Mouse (Mus musculus): ENCODE data around the gene Nme8. TPM values are rescaled to one million over a fixed set of nuclear protein-coding genes. Genes with fewer than 3 reads are reported as not detected.
A peak's percentile ranks its signal among the peaks of the same experiment; 100 is the strongest.

The Nme8 gene
- not detected for total RNA-seq (2021)

- DNase-seq (ENCODE audit: low spot score in 2 of 2) = no peak
- intact Hi-C loops (cut with DNase I) = loop anchor here (2.0 to 5.0 kb wide), 2 partner anchors 575 to 595 kb away; no protein-coding TSS in a partner anchor
Measured at GRCm38 (mm10) chr13:19697790-19698189, at the start of gene Nme8. Gene Nme8 (minus strand): TSS chr13:19697794.

GRCm38 (mm10) chr13:19745741-19746140 lies 48.1 kb upstream of the Nme8 start:
- DNase-seq (ENCODE audit: low spot score in 2 of 2) = no peak
- intact Hi-C loops (cut with DNase I) = no loop called here

DNA sequence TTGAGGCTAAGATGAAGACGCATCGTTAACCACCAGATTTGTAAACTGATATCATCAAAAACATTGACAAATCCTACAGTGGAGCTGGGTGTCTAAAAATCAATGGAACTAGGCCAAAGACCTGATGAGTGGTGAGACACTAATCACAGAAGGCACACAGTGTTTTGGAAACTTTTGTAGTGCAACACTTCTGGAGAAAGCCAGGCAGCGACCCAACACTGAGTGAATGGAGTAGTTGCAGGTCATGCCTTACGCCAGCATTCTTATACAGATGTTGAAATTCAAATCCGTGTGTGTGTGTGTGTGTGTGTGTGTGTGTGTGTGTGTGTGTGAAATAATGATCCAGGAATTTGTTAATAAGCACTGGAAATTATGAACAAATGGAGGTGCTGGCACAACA lies 46.9 kb upstream of the Nme8 start:
- no peak for DNase-seq (ENCODE audit: low spot score in 2 of 2)

GRCm38 (mm10) chr13:19734597-19734996 lies 37.0 kb upstream of the Nme8 start:
- no peak for DNase-seq (ENCODE audit: low spot score in 2 of 2)
- intact Hi-C loops (cut with DNase I) = no loop called here

More for the DNA sequence above, 46.9 kb upstream of the Nme8 start:
- intact Hi-C loops (cut with DNase I) = no loop called here

DNA sequence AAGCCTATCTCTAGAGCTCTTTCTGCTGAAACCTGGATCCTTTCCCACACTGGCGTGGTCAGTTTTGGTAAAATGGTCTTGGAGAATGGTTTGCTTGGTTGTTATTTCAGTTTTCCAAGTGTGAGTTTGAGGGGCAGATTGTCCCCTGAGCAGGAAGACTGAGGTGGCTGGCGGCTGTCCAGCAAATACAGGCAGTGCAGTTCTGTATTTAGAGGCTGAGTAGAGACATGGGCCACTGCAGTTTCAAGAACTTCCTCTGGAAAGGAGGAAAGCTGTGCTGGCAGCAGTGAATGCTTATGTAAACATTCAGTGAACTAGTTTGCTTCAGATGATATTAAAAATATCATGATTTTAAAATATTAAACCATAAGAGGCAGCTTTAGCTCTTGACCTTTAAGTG lies 33.2 kb upstream of the Nme8 start:
- intact Hi-C loops (cut with DNase I) = no loop called here
- no peak for DNase-seq (ENCODE audit: low spot score in 2 of 2)

DNA sequence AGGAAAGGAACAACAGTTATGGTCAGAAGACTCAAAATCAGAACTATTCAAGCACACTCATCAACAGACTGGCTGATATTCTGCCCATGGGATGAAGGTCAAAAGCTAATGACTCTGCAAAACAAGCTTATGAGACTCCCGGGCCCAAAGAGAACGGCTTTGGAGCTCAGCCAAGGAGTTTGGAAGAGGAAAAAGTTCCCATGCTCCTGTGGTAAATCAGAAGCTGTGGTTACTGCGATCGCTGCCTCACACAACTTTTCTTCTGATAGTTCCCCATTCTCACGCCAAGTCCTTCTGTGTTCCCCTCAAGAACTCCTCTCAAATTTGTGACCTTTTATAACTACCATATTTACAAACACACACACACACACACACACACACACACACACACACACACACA lies 21.4 kb upstream of the Nme8 start:
- intact Hi-C loops (cut with DNase I) = no loop called here

GRCm38 (mm10) chr13:19717201-19717600 lies 19.6 kb upstream of the Nme8 start:
- DNase-seq (ENCODE audit: low spot score in 2 of 2) = no peak
- intact Hi-C loops (cut with DNase I) = no loop called here

More for the DNA sequence above, 21.4 kb upstream of the Nme8 start:
- no peak for DNase-seq (ENCODE audit: low spot score in 2 of 2)

GRCm38 (mm10) chr13:19703806-19704205 lies 6.2 kb upstream of the Nme8 start:
- no peak for DNase-seq (ENCODE audit: low spot score in 2 of 2)
- intact Hi-C loops (cut with DNase I) = no loop called here

DNA sequence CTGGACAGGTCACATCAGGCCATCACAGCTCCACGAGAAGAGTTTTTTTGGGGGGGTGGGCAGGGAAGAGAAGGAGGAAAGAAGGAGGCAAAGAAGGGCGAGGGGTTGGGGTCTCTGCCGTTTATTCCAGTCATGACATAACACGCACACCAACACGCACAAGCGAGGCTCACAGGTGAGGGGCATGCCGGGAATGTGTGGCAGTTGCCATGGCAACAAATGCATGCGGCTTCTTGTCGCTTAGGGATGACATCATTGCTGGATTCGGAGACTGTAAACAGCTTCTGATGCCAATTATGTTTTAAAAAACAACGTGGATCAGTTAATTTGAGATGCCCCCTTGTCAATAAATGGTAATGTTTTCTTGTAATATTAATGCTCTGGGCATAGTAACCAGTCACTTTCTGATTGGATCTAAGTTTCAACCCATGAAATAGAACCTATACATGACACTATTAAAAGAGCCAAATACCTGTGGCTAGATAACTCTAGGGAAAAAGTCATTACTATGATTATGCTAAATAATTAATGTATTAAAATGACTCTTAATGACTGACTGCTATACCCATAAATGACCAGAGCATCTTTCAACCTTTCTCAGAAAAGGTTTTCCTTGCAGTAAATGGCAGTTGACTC lies 4.0 kb upstream of the Nme8 start:
- intact Hi-C loops (cut with DNase I) = no loop called here
- DNase-seq (ENCODE audit: low spot score in 2 of 2) = peak; percentile 55 to 56

DNA sequence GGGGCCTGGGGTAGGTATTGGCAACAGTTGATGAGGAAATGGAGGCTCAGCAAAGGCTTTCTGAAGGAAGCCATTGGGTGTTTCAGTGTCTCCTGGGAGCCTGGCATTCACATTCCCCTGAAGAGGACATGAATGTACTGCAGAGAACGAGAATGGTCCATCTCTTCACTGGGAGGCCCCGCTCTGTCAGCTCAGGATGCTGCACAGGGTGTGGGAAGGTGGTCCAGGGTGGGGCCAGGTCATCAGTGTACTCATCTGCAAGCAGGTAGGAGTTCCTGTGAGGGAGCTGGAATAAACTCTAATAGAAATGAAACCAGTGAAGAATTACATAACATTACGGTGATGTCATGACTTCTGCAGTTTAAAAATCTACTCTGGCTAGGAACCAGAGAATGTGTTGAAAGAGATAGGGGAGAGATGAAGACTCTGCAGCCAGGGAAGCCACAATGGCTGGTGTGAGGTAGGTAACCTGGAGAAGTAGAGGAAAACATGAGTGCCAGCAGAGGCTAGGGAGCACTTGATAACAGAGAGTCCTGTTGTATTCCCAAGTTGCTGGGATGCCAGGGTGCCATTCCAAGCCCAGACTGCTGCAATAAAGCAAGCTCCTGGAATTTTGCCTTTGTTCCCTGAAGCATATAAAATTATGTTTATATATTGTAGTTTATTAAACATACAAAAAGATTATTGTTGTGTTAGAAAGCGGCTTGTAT lies 3.3 kb upstream of the Nme8 start:
- DNase-seq (ENCODE audit: low spot score in 2 of 2) = no peak
- intact Hi-C loops (cut with DNase I) = no loop called here

DNA sequence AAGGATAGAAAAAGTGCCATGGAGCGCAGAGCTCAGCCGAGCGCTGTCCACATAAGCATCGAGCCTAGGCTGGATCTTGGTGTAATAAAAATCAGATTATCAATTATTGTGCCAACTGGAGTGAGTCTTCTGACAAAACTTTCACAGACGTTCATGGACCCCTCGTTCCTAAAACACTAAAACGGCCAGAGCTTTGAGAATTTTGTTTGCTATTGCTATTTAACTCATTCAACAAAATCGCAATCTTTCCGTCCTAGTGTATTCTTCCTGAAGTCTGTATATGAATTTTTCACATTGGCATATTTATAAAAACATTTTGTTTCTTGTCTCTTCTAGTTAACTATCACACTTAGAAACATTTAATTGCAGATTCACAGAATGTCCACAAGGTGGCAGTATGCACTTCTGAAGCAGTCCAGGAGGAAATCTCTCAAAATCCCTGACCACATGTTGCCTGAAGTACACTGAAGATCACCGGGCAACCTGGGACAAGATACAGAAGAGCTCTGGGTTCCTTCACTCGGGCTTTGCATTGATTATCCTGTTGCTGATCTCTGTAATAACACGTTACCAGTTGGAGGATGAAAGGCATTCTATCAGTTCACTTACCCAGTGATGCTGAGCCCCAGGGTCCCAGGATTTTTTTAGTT lies 1.1 kb upstream of the Nme8 start:
- no peak for DNase-seq (ENCODE audit: low spot score in 2 of 2)
- intact Hi-C loops (cut with DNase I) = loop anchor here (2.0 to 5.0 kb wide), 2 partner anchors 574 to 594 kb away; no protein-coding TSS in a partner anchor

- no peak for DNase-seq (ENCODE audit: low spot score in 2 of 2)
Measured at GRCm38 (mm10) chr13:19690417-19690816, 7.2 kb downstream of the Nme8 start.

GRCm38 (mm10) chr13:19689971-19690370 lies 7.6 kb downstream of the Nme8 start:
- intact Hi-C loops (cut with DNase I) = no loop called here
- DNase-seq (ENCODE audit: low spot score in 2 of 2) = no peak

More at GRCm38 (mm10) chr13:19690417-19690816, 7.2 kb downstream of the Nme8 start:
- intact Hi-C loops (cut with DNase I) = no loop called here

GRCm38 (mm10) chr13:19684007-19684406 lies 13.6 kb downstream of the Nme8 start:
- intact Hi-C loops (cut with DNase I) = loop anchor here (2.0 to 5.0 kb wide), 2 partner anchors 319 to 507 kb away; no protein-coding TSS in a partner anchor
- DNase-seq (ENCODE audit: low spot score in 2 of 2) = peak in 1 of 2 experiments; percentile 33

GRCm38 (mm10) chr13:19682879-19683640 lies 14.5 kb downstream of the Nme8 start:
- DNase-seq (ENCODE audit: low spot score in 2 of 2) = no peak
- intact Hi-C loops (cut with DNase I) = loop anchor here (5.0 kb wide), 1 partner anchor 506 kb away; no protein-coding TSS in a partner anchor

DNA sequence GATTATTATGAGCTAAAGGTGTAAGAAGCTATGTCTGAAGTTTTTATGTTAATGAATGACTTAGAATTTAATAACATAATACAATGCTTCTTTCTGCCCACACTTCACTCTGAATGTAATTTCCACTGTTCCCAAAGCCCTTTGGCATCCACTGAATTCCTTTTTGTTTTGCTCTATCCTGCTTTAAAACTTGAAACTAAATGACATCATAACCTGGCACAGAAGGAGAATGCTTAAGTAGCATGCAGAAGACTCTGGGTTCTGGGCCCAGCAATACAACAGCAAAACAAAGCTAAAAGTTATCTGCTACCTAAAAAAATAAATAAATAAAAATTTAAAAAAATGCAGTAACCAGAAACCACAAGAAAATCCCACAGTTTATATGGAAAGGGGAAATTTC lies 23.0 kb downstream of the Nme8 start:
- no peak for DNase-seq (ENCODE audit: low spot score in 2 of 2)
- intact Hi-C loops (cut with DNase I) = no loop called here

GRCm38 (mm10) chr13:19674025-19674424 lies 23.6 kb downstream of the Nme8 start:
- DNase-seq (ENCODE audit: low spot score in 2 of 2) = no peak
- intact Hi-C loops (cut with DNase I) = no loop called here

DNA sequence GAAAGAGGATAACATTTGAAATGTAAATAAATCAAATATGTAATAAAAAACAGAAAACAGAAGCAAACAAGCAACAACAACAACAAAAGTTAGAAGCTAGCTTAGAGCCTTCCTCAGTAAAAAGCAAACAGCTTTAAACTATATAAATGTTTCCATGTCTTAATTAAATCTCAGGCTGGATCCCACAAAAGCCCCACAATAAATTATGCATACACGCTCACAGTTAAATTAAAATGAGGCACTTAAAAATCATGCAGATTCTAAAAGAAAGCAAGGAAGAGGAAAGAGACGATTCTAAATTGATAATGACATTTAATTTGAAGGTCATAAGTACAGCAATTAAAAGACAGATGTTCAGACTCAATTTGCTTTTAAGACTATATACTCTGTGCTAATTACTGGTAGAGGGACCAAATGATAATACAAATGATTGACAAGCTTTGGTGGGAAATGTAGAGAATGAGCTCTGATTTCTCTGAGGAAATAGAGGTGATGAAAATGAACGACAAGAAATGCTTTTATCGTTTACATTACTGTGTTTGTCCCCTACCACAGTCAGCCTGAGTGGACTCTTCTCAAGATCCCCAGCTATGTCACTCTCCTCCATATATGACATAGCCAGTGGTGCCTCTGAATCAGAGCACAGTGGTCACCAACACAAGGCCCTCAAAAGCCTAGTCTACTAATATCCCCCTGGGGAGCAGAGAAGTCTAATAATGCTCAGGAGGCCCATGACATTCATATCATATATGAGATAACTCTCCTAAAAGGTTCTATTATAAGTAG lies 29.0 kb downstream of the Nme8 start:
- DNase-seq (ENCODE audit: low spot score in 2 of 2) = no peak
- intact Hi-C loops (cut with DNase I) = no loop called here

GRCm38 (mm10) chr13:19652405-19652804 lies 45.2 kb downstream of the Nme8 start:
- intact Hi-C loops (cut with DNase I) = no loop called here

More at GRCm38 (mm10) chr13:19652405-19652804, 45.2 kb downstream of the Nme8 start:
- no peak for DNase-seq (ENCODE audit: low spot score in 2 of 2)
